Mouse (Mus musculus): ENCODE data around the gene Ttc39b.
A peak's percentile ranks its signal among the peaks of the same experiment; 100 is the strongest.

DNA sequence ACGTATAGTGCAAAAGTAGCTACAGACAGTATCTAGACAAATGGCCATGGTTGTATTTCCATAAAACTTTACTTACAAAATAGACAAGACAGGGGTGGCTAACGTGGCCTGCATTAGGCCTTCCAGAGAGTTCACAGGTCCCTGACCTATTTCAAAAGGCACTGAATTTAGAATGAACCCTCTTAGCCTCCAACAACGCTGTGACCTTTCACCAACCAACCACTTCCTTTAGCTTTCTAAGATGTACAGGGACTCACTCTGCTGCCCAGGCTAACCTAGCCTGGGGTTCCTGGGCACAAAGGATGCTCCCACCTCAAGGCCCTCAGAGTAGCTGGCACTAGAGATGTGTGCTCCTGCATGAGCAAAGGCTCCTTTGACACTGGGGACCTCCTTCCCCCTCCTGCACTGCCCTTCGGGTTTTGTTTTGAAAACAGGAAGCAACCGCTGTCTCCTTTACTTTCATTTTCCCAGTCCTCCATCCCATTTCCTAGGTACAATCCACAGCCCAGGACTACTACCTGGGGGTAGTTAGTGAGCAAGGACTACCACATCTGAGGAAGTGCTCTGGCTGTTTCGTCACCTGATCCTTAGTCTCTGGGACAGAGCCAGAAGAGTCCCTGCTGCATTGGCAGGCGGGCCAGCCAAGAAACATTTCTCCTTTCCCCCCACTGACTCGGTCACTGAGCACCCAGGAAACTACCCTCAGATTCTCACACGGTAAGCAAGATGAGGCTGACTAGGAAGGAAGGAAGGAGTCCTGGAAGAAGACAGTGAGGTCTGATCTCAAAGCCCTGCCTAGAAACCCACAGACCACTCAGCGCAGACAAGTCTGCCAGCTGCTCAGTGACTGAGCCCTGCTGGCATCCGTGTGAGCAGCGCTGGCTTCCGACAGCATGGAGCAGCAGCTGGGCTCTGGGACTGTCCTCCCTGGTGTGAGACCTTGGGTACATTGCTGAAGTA lies 8.9 kb downstream of the Ttc39b start:
- TF ChIP-seq CTCF (IDR thresholded peaks at IDR 0.05; ENCODE audit: insufficient read depth, low read length), result no peak
- peak; percentile 26; the same call in 1 of the 2 replicates for TF ChIP-seq POLR2A (IDR thresholded peaks at IDR 0.05; ENCODE audit: borderline replicate concordance, extremely low read depth, low read depth, low read length)

All from lung, adult 2 months (tissue).